Mouse (Mus musculus) heart, embryonic 12.5 days (tissue): ENCODE measurements at regions not wholly inside any gene's neighbourhood (a gene's known extent, or its start where the extent isn't known, plus 50 kb on each side); places are given as distances from the start of the nearest gene placed in this dataset.

Source experiments
- ATAC-seq: fragments of 200-750 bp; cut with Nextera tagmentation; 2 replicates; pipeline ENCODE4 v1.8.0; 2017; ENCODE audit warnings: moderate TSS enrichment, moderate library complexity; ENCODE audit not compliant: insufficient number of reproducible peaks, low FRiP score
- H3K27ac ChIP-seq: fragments of 300-500 bp; sonication (generic); 2 replicates; pipeline ENCODE4 v1.5.1; 2016; ENCODE audit warnings: mild to moderate bottlenecking, moderate library complexity; ENCODE audit not compliant: poor library complexity, severe bottlenecking
- H3K27me3 ChIP-seq: fragments of 300-500 bp; sonication (generic); replicated peaks from 2 replicates; pipeline ENCODE4 v1.6.1; 2016; ENCODE audit warnings: mild to moderate bottlenecking, moderate library complexity
- H3K36me3 ChIP-seq: fragments of 300-500 bp; sonication (generic); 2 replicates; pipeline ENCODE4 v1.6.1; 2016; ENCODE audit warnings: mild to moderate bottlenecking, moderate library complexity
- H3K4me1 ChIP-seq: fragments of 300-500 bp; sonication (generic); replicated peaks from 2 replicates; pipeline ENCODE4 v1.6.1; 2016; ENCODE audit warnings: mild to moderate bottlenecking
- H3K4me2 ChIP-seq: fragments of 300-500 bp; sonication (generic); 2 replicates; pipeline ENCODE4 v1.6.1; 2016; ENCODE audit warnings: mild to moderate bottlenecking, moderate library complexity
- H3K4me3 ChIP-seq: fragments of 300-500 bp; sonication (generic); 2 replicates; pipeline ENCODE4 v1.5.1; 2016; ENCODE audit warnings: mild to moderate bottlenecking
- H3K9ac ChIP-seq: fragments of 300-500 bp; sonication (generic); 2 replicates; pipeline ENCODE4 v1.6.1; 2016; ENCODE audit warnings: mild to moderate bottlenecking, moderate library complexity
- H3K9me3 ChIP-seq: fragments of 300-500 bp; sonication (generic); replicated peaks from 2 replicates; pipeline ENCODE4 v1.6.1; 2016; ENCODE audit warnings: mild to moderate bottlenecking, moderate library complexity
- WGBS: fragments of 180-500 bp; shearing (Covaris S2); methylation state at CpG from one replicate; pipeline ENCODE4 v1.1.7; 2016; 5-methylcytosine and 5-hydroxymethylcytosine counted together

GRCm38 (mm10) chr9:120745674-120746073, 174.4 kb downstream of the Rpl14 start:
- WGBS: 87% methylated on average over 6 of the region's 6 CpGs
- Histone ChIP-seq H3K36me3 (no peaks in the 10 kb centered on the region), H3K9ac (no peak overlapping the region), H3K4me1 (peaks cover 9% of the 10 kb centered on the region; the same call in 1 of the 2 replicates), H3K27ac (no peak overlapping the region), H3K9me3 (peaks cover 18% of the 10 kb centered on the region; the same call in 1 of the 2 replicates), H3K4me2 (no peak overlapping the region), H3K4me3 (no peak overlapping the region), H3K27me3 (no peaks in the 10 kb centered on the region)
- ATAC-seq: no peak

DNA sequence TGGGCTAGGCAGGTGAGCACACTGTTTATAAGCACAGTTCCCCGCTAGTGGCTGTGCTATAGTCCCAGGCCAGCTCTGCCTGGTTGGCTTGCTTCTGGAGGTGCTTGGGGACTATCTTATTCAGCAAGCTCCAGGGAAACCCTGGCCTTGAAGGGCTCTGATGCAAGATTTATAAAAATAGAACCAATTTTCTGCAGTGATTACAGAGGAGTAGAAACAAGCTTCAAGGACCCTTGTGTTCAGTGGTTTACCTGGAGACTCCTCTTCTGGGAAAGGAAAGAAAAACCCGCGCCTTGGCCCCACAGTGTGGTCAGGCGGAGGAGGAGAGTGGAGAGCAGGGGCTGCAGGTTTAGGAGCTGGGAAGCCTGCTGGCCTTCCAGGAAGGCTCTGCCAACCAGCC, 178.2 kb upstream of the Ctnnb1 start:
- no peak overlapping the region for H3K4me2 ChIP-seq
- H3K9ac ChIP-seq: no peak overlapping the region
- no peaks in the 10 kb centered on the region for H3K36me3 ChIP-seq
- H3K27me3 ChIP-seq: no peaks in the 10 kb centered on the region
- H3K4me1 ChIP-seq: peaks cover 16% of the 10 kb centered on the region
- 75% methylated on average over 4 of the region's 4 CpGs for WGBS
- peaks cover 9% of the 10 kb centered on the region; the same call in 1 of the 2 replicates for H3K9me3 ChIP-seq
- no peak overlapping the region for H3K4me3 ChIP-seq
- no peak for ATAC-seq
- H3K27ac ChIP-seq: no peak overlapping the region

GRCm38 (mm10) chr9:120751686-120752484, 177.1 kb upstream of the Ctnnb1 start:
- no peak overlapping the region for H3K27ac ChIP-seq
- H3K4me2 ChIP-seq: no peak overlapping the region
- no peak for ATAC-seq
- 79% methylated on average over 5 of the region's 5 CpGs for WGBS
- no peaks in the 10 kb centered on the region for H3K27me3 ChIP-seq
- H3K36me3 ChIP-seq: no peaks in the 10 kb centered on the region
- peaks cover 12% of the 10 kb centered on the region; the same call in 1 of the 2 replicates for H3K9me3 ChIP-seq
- H3K4me3 ChIP-seq: no peak overlapping the region
- H3K4me1 ChIP-seq: peaks cover 16% of the 10 kb centered on the region
- no peak overlapping the region for H3K9ac ChIP-seq

DNA sequence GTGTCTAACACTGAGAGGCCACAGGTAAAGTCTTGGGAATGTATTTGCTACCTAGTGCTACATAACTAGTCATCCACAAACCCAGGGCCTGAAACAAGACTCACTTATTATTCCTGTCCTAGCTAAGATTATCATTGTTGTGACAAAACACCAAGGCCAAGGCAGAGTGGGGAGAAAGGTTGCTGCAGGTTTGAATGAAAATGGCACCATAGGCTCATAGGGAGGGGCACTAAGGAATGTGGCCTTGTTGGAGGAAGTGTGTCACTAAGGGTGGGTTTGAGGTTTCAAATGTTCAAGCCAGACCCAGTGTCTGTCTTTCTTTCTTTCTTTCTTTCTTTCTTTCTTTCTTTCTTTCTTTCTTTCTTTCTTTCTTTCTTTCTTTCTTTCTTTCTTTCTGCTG, 174.9 kb upstream of the Ctnnb1 start:
- Histone ChIP-seq H3K9ac (no peak overlapping the region), H3K4me1 (peaks cover 11% of the 10 kb centered on the region), H3K36me3 (no peaks in the 10 kb centered on the region), H3K27me3 (no peaks in the 10 kb centered on the region), H3K27ac (no peak overlapping the region), H3K9me3 (peaks cover 11% of the 10 kb centered on the region; the same call in 1 of the 2 replicates), H3K4me3 (no peak overlapping the region), H3K4me2 (no peak overlapping the region)
- ATAC-seq: no peak

- ATAC-seq: no peak
- no peaks in the 10 kb centered on the region for H3K36me3 ChIP-seq
- WGBS: 85% methylated on average over 7 of the region's 7 CpGs
- H3K4me2 ChIP-seq: no peak overlapping the region
- no peak overlapping the region for H3K4me3 ChIP-seq
- H3K9me3 ChIP-seq: peaks cover 5% of the 10 kb centered on the region; the same call in 1 of the 2 replicates
- no peaks in the 10 kb centered on the region for H3K27me3 ChIP-seq
- no peak overlapping the region for H3K9ac ChIP-seq
- peaks cover 11% of the 10 kb centered on the region for H3K4me1 ChIP-seq
- no peak overlapping the region for H3K27ac ChIP-seq
Measured at GRCm38 (mm10) chr9:120755486-120755885, 173.5 kb upstream of the Ctnnb1 start.

DNA sequence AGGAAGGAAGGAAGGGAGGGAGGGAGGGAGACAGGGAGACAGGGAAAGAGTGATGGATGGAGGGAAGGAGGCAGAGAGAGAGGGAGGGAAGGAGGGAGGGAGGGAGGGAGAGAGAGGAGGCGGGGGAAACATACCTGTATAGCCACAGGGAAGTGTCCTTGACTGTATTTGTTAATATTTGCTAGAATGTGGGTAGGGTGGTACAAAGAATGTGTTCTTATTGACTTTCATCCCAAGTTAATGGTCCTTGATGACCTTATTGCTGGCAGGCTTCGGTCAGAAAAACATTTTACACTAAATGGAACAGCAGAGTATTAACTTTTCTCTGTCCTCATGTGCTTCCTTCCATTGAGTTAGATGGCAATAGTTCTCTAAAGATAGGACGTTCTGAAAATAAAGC, 171.0 kb upstream of the Ctnnb1 start:
- Histone ChIP-seq H3K4me2 (no peak overlapping the region), H3K9ac (no peak overlapping the region), H3K4me3 (no peak overlapping the region), H3K9me3 (peaks cover 5% of the 10 kb centered on the region; the same call in 1 of the 2 replicates), H3K27ac (no peak overlapping the region), H3K36me3 (no peaks in the 10 kb centered on the region), H3K4me1 (no peaks in the 10 kb centered on the region), H3K27me3 (no peaks in the 10 kb centered on the region)
- WGBS: 76% methylated on average over 3 of the region's 3 CpGs
- ATAC-seq: no peak

DNA sequence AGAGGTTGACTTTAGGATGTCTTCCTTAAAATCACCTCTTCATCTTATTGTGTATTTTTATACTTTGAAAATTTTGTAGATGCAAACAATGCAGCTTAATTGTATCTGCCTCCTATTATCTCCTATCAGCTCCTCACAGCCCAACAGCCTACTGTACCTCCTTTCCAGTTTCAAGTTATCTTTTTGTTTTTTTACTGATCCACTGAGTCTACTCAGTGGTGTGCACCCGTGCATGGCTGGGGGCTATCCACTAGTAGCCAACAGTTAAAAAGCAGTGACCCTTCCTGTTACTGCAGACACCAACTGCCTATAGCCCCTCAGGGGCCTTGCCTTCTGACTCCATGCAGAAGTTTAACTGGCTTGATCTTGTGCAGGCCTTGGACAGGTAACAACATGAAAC, 170.4 kb upstream of the Ctnnb1 start:
- H3K9me3 ChIP-seq: peaks cover 5% of the 10 kb centered on the region; the same call in 1 of the 2 replicates
- no peak overlapping the region for H3K27ac ChIP-seq
- no peak overlapping the region for H3K4me2 ChIP-seq
- H3K36me3 ChIP-seq: no peaks in the 10 kb centered on the region
- no peaks in the 10 kb centered on the region for H3K4me1 ChIP-seq
- H3K27me3 ChIP-seq: no peaks in the 10 kb centered on the region
- H3K9ac ChIP-seq: no peak overlapping the region
- WGBS: 55% methylated on average over 1 of the region's 1 CpGs
- no peak for ATAC-seq
- no peak overlapping the region for H3K4me3 ChIP-seq

DNA sequence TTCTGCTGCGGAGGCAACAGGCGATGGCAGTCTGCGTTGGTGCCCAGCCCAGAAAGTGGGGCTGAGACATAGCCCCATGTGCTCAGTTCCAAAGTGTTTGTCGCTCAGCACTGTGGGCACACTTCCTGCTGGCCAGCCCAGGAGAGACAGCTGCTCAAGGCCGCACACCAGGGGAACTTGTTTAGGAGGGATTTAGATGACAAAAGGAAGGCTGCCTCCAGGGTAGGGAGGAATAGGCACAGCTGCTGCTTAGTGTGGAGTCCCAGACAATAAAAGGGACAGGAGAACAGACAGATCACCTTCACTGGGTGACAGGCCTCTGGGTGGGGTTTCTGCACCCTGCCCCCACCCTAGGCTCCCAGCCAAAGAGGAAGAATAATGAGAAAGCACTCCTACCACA, 169.2 kb upstream of the Ctnnb1 start:
- ATAC-seq: no peak
- Histone ChIP-seq H3K27ac (no peak overlapping the region), H3K27me3 (no peaks in the 10 kb centered on the region), H3K4me1 (no peaks in the 10 kb centered on the region), H3K4me2 (no peak overlapping the region), H3K9me3 (peaks cover 5% of the 10 kb centered on the region; the same call in 1 of the 2 replicates), H3K4me3 (no peak overlapping the region), H3K9ac (no peak overlapping the region), H3K36me3 (no peaks in the 10 kb centered on the region)
- 78% methylated on average over 5 of the region's 5 CpGs for WGBS

DNA sequence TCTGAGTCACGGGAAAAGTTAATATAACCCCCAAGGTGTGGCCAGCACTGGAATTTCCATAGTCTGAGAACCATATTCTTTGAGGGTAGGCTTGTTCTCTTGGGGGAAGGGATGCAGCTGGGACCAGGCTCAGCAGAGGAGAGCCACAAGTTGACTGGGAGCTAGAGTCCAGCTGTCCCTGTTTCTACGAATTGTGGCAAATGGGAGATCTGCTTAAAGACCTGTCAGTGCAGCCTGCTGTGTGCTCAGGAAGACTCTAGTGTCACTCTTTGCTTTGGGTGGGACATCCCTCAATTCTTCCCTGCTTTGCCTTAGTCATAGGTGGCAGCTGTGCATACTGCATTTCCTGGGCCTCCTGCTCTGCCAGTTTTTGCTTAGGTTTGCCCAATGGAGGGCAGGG, 165.2 kb upstream of the Ctnnb1 start:
- Histone ChIP-seq H3K27me3 (no peaks in the 10 kb centered on the region), H3K9ac (no peak overlapping the region), H3K9me3 (0 out of 2 replicates have a peak, but pooled peaks cover 3% of the 10 kb centered on the region), H3K36me3 (no peaks in the 10 kb centered on the region), H3K4me3 (no peak overlapping the region), H3K4me1 (no peaks in the 10 kb centered on the region), H3K4me2 (no peak overlapping the region), H3K27ac (no peak overlapping the region)
- no peak for ATAC-seq
- 73% methylated on average over 2 of the region's 2 CpGs for WGBS

- 87% methylated on average over 9 of the region's 9 CpGs for WGBS
- Histone ChIP-seq H3K27ac (no peak overlapping the region), H3K4me1 (no peaks in the 10 kb centered on the region), H3K27me3 (no peaks in the 10 kb centered on the region), H3K9ac (no peak overlapping the region), H3K4me3 (no peak overlapping the region), H3K4me2 (no peak overlapping the region), H3K9me3 (0 out of 2 replicates have a peak, but pooled peaks cover 3% of the 10 kb centered on the region), H3K36me3 (no peaks in the 10 kb centered on the region)
- ATAC-seq: no peak
Measured at GRCm38 (mm10) chr9:120764663-120765062, 164.4 kb upstream of the Ctnnb1 start.

- Histone ChIP-seq H3K4me3 (no peak overlapping the region), H3K4me2 (no peak overlapping the region), H3K4me1 (no peaks in the 10 kb centered on the region), H3K27ac (no peak overlapping the region), H3K27me3 (no peaks in the 10 kb centered on the region), H3K9me3 (0 out of 2 replicates have a peak, but pooled peaks cover 3% of the 10 kb centered on the region), H3K9ac (no peak overlapping the region), H3K36me3 (no peaks in the 10 kb centered on the region)
- WGBS: 67% methylated on average over 4 of the region's 4 CpGs
- no peak for ATAC-seq
Measured at GRCm38 (mm10) chr9:120765292-120765691, 163.7 kb upstream of the Ctnnb1 start.

DNA sequence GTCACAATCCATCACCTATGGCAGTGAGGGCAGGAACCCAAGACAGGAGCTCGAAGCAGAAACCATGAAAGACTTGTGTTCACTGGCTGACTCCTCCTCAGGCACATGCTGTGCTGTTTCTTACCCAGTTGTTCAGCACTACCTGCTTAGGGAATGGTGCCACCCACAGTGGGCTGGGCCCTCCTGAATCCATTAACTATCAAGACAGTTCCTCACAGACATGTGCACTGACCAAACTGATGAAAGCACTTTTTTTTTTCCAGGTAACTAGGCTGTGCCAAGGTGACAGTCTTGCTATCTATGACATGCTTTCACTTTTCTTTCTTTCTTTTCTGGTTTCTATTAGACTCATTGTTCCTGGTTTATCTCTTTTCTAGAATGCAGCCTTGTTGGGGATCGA, 162.1 kb upstream of the Ctnnb1 start:
- ATAC-seq: no peak
- no peak overlapping the region for H3K4me3 ChIP-seq
- H3K4me2 ChIP-seq: no peak overlapping the region
- 0 out of 2 replicates have a peak, but pooled peaks cover 3% of the 10 kb centered on the region for H3K9me3 ChIP-seq
- H3K36me3 ChIP-seq: no peaks in the 10 kb centered on the region
- 64% methylated on average over 2 of the region's 2 CpGs for WGBS
- H3K9ac ChIP-seq: no peak overlapping the region
- H3K27me3 ChIP-seq: no peaks in the 10 kb centered on the region
- no peak overlapping the region for H3K27ac ChIP-seq
- no peaks in the 10 kb centered on the region for H3K4me1 ChIP-seq
